Mouse (Mus musculus) E14TG2a.4 (cell line): ENCODE measurements around the gene Itga2.

Experiments used
- H3K27me3 ChIP-seq: 2 replicates; pipeline ENCODE4 v1.6.1; 2014; ENCODE audit warnings: low read length, control low read depth; ENCODE audit not compliant: insufficient read depth
- H3K36me3 ChIP-seq: 2 replicates; pipeline ENCODE4 v1.6.1; 2014; ENCODE audit warnings: low read length, control low read depth; ENCODE audit not compliant: insufficient read depth
- H3K4me1 ChIP-seq: replicated peaks from 2 replicates; pipeline ENCODE4 v1.6.1; 2014; ENCODE audit warnings: low read depth, low read length, control low read depth
- H3K4me3 ChIP-seq: replicated peaks from 2 replicates; pipeline ENCODE4 v1.5.1; 2014; ENCODE audit warnings: mild to moderate bottlenecking, low read length
- H3K9me3 ChIP-seq: 2 replicates; pipeline ENCODE4 v1.6.1; 2014; ENCODE audit warnings: low read length, control low read depth
- CTCF ChIP-seq: conservative IDR thresholded peaks from 2 replicates; pipeline ENCODE4 v1.5.1; 2014; ENCODE audit warnings: low read length
- NANOG ChIP-seq: IDR thresholded peaks from 2 replicates; pipeline ENCODE4 v1.6.1; 2014; ENCODE audit warnings: borderline replicate concordance, low read length, mixed read lengths
- POU5F1 ChIP-seq: IDR thresholded peaks from 2 replicates; pipeline ENCODE4 v1.6.1; 2014; ENCODE audit warnings: low read length, borderline replicate concordance

Itga2 gene

GRCm38 (mm10) chr13:114856269-114856627, 75.7 kb downstream of the Itga2 start:
- Histone ChIP-seq H3K9me3 (no peaks in the 10 kb centered on the region), H3K27me3 (no peaks in the 10 kb centered on the region), H3K4me1 (no peaks in the 10 kb centered on the region; the same call in 1 of the 2 replicates), H3K36me3 (no peaks in the 10 kb centered on the region), H3K4me3 (no peak overlapping the region)
- TF ChIP-seq CTCF (no peak), POU5F1 (no peak), NANOG (no peak)

GRCm38 (mm10) chr13:114855573-114856268, 76.2 kb downstream of the Itga2 start:
- Histone ChIP-seq H3K4me3 (peak overlapping the region; percentile 41; the same call in 1 of the 2 replicates), H3K4me1 (no peaks in the 10 kb centered on the region; the same call in 1 of the 2 replicates), H3K36me3 (no peaks in the 10 kb centered on the region), H3K9me3 (no peaks in the 10 kb centered on the region), H3K27me3 (no peaks in the 10 kb centered on the region)
- TF ChIP-seq POU5F1 (no peak), CTCF (no peak), NANOG (no peak)

GRCm38 (mm10) chr13:114854428-114854827, 77.5 kb downstream of the Itga2 start:
- TF ChIP-seq CTCF (no peak), NANOG (no peak), POU5F1 (no peak)
- Histone ChIP-seq H3K4me3 (no peak overlapping the region), H3K27me3 (no peaks in the 10 kb centered on the region), H3K4me1 (no peaks in the 10 kb centered on the region; the same call in 1 of the 2 replicates), H3K36me3 (no peaks in the 10 kb centered on the region), H3K9me3 (no peaks in the 10 kb centered on the region)

GRCm38 (mm10) chr13:114854023-114854422, 77.9 kb downstream of the Itga2 start:
- Histone ChIP-seq H3K4me3 (no peak overlapping the region), H3K9me3 (no peaks in the 10 kb centered on the region), H3K36me3 (no peaks in the 10 kb centered on the region), H3K4me1 (no peaks in the 10 kb centered on the region; the same call in 1 of the 2 replicates), H3K27me3 (no peaks in the 10 kb centered on the region)
- TF ChIP-seq POU5F1 (no peak), CTCF (no peak), NANOG (no peak)

- Histone ChIP-seq H3K9me3 (no peaks in the 10 kb centered on the region), H3K4me1 (no peaks in the 10 kb centered on the region; the same call in 1 of the 2 replicates), H3K36me3 (no peaks in the 10 kb centered on the region), H3K4me3 (no peak overlapping the region), H3K27me3 (no peaks in the 10 kb centered on the region)
- no peak for TF ChIP-seq POU5F1
- TF ChIP-seq NANOG = no peak
- TF ChIP-seq CTCF = no peak
These were observed 78.7 kb downstream of the Itga2 start for GRCm38 (mm10) chr13:114853152-114853551.

GRCm38 (mm10) chr13:114852264-114853111, 79.4 kb downstream of the Itga2 start:
- Histone ChIP-seq H3K4me3 (no peak overlapping the region), H3K9me3 (no peaks in the 10 kb centered on the region), H3K27me3 (no peaks in the 10 kb centered on the region), H3K4me1 (no peaks in the 10 kb centered on the region; the same call in 1 of the 2 replicates), H3K36me3 (no peaks in the 10 kb centered on the region)
- no peak for TF ChIP-seq CTCF
- no peak for TF ChIP-seq NANOG
- TF ChIP-seq POU5F1 = no peak

- H3K36me3 ChIP-seq = no peaks in the 10 kb centered on the region
- no peaks in the 10 kb centered on the region for H3K4me1 ChIP-seq
- H3K9me3 ChIP-seq = no peaks in the 10 kb centered on the region
- TF ChIP-seq POU5F1 (no peak), CTCF (no peak), NANOG (no peak)
- no peaks in the 10 kb centered on the region for H3K27me3 ChIP-seq
- H3K4me3 ChIP-seq = no peak overlapping the region
These were observed 83.0 kb downstream of the Itga2 start for GRCm38 (mm10) chr13:114848945-114849344.

- TF ChIP-seq CTCF (no peak), POU5F1 (no peak), NANOG (no peak)
- Histone ChIP-seq H3K4me3 (no peak overlapping the region), H3K36me3 (no peaks in the 10 kb centered on the region), H3K9me3 (no peaks in the 10 kb centered on the region), H3K4me1 (no peaks in the 10 kb centered on the region), H3K27me3 (0 out of 2 replicates have a peak, but pooled peaks cover 3% of the 10 kb centered on the region)
These were observed 86.1 kb downstream of the Itga2 start for GRCm38 (mm10) chr13:114845804-114846203.

- H3K27me3 ChIP-seq = peaks cover 6% of the 10 kb centered on the region; the same call in 1 of the 2 replicates
- no peak for TF ChIP-seq NANOG
- TF ChIP-seq CTCF = no peak
- TF ChIP-seq POU5F1 = no peak
- H3K36me3 ChIP-seq = no peaks in the 10 kb centered on the region
- no peaks in the 10 kb centered on the region for H3K4me1 ChIP-seq
- no peaks in the 10 kb centered on the region for H3K9me3 ChIP-seq
- H3K4me3 ChIP-seq = no peak overlapping the region
These were observed 88.6 kb downstream of the Itga2 start for GRCm38 (mm10) chr13:114843318-114843717.
